Mouse (Mus musculus) MEL (cell line): ENCODE data around the gene Tha1. TPM values are rescaled to one million over a fixed set of nuclear protein-coding genes. Genes with fewer than 3 reads are reported as not detected.

Experiments
- DNase-seq: peaks from one replicate; pipeline ENCODE4 v3.0.0; 2011; ENCODE audit warnings: low read depth, low spot score
- H3K27ac ChIP-seq: 2 replicates; pipeline ENCODE4 v1.5.1; 2012; ENCODE audit warnings: low read depth, mild to moderate bottlenecking, control low read depth, low read length, moderate library complexity; ENCODE audit not compliant: control insufficient read depth
- H3K27me3 ChIP-seq, 2 experiments: fragments of 150-350 bp in 1 of 2; sonication (generic) in 1 of 2; 2 replicates each; pipeline ENCODE4 v1.6.1; 2012; ENCODE audit warnings: low read length in 2 of 2, mild to moderate bottlenecking in 2 of 2, improper control_type of control experiment in 1 of 2, moderate library complexity in 1 of 2; ENCODE audit not compliant: insufficient read depth in 2 of 2, control insufficient read depth in 1 of 2
- H3K36me3 ChIP-seq, 2 experiments: 2 replicates each; pipeline ENCODE4 v1.6.1; 2012 to 2014; ENCODE audit warnings: low read length in 2 of 2, improper control_type of control experiment in 1 of 2, inconsistent platforms in 1 of 2, mild to moderate bottlenecking in 1 of 2; ENCODE audit not compliant: insufficient read depth in 2 of 2, control insufficient read depth in 1 of 2
- H3K4me1 ChIP-seq, 2 experiments: fragments of 150-350 bp in 1 of 2; sonication (generic) in 1 of 2; 2 replicates each; pipeline ENCODE4 v1.6.1; 2012; ENCODE audit warnings: low read length in 2 of 2, improper control_type of control experiment in 1 of 2, mild to moderate bottlenecking in 1 of 2; ENCODE audit not compliant: insufficient read depth in 2 of 2, control insufficient read depth in 1 of 2
- H3K4me3 ChIP-seq, 2 experiments: fragments of 150-350 bp in 1 of 2; sonication (generic) in 1 of 2; 2 replicates each; pipeline ENCODE4 v1.5.1; 2012; ENCODE audit warnings: low read depth in 2 of 2, low read length in 2 of 2, mild to moderate bottlenecking in 2 of 2, moderate library complexity in 2 of 2, control low read depth in 1 of 2, improper control_type of control experiment in 1 of 2; ENCODE audit not compliant: control insufficient read depth in 1 of 2, insufficient read depth in 1 of 2
- H3K79me2 ChIP-seq: 2 replicates; pipeline ENCODE4 v1.6.1; 2012; ENCODE audit warnings: mild to moderate bottlenecking, low read length, moderate library complexity; ENCODE audit not compliant: control insufficient read depth, poor library complexity, insufficient read depth
- H3K9ac ChIP-seq: 2 replicates; pipeline ENCODE4 v1.6.1; 2012; ENCODE audit warnings: low read depth, mild to moderate bottlenecking, control low read depth, low read length, moderate library complexity; ENCODE audit not compliant: control insufficient read depth, poor library complexity, severe bottlenecking
- H3K9me3 ChIP-seq: fragments of 150-350 bp; sonication (generic); replicated peaks from 2 replicates; pipeline ENCODE4 v1.6.1; 2012; ENCODE audit warnings: mild to moderate bottlenecking, low read length, improper control_type of control experiment, moderate library complexity; ENCODE audit not compliant: insufficient read depth
- BHLHE40 ChIP-seq: IDR thresholded peaks from 2 replicates; pipeline ENCODE4 v1.6.1; 2012; ENCODE audit warnings: low read depth, mild to moderate bottlenecking, inconsistent platforms, low read length, improper control_type of control experiment, borderline replicate concordance
- CHD1 ChIP-seq: IDR thresholded peaks from 2 replicates; pipeline ENCODE4 v1.6.1; 2012; ENCODE audit warnings: low read depth, mild to moderate bottlenecking, inconsistent platforms, low read length, improper control_type of control experiment
- CHD2 ChIP-seq: IDR thresholded peaks from 2 replicates; pipeline ENCODE4 v1.6.1; 2011; ENCODE audit warnings: low read length, improper control_type of control experiment
- ELF1 ChIP-seq: IDR thresholded peaks from 2 replicates; pipeline ENCODE4 v1.6.1; 2014; ENCODE audit warnings: low read depth, mild to moderate bottlenecking, inconsistent platforms, low read length, improper control_type of control experiment, moderate library complexity
- JUND ChIP-seq: IDR thresholded peaks from 2 replicates; pipeline ENCODE4 v1.6.1; 2011; ENCODE audit warnings: low read depth, mild to moderate bottlenecking, improper control_type of control experiment, low read length
- KAT2A ChIP-seq: conservative IDR thresholded peaks from 2 replicates; pipeline ENCODE4 v1.6.1; 2012; ENCODE audit warnings: low read depth, low read length, improper control_type of control experiment, inconsistent platforms
- MAFK ChIP-seq: IDR thresholded peaks from 2 replicates; pipeline ENCODE4 v1.6.1; 2011; ENCODE audit warnings: low read depth, mild to moderate bottlenecking, low read length, improper control_type of control experiment, borderline replicate concordance
- MAX ChIP-seq: IDR thresholded peaks from 2 replicates; pipeline ENCODE4 v1.6.1; 2011; ENCODE audit warnings: low read length, improper control_type of control experiment
- MAZ ChIP-seq: IDR thresholded peaks from 2 replicates; pipeline ENCODE4 v1.6.1; 2012; ENCODE audit warnings: low read depth, mild to moderate bottlenecking, inconsistent platforms, low read length, improper control_type of control experiment
- MYB ChIP-seq: IDR thresholded peaks from 2 replicates; pipeline ENCODE4 v1.6.1; 2011; ENCODE audit warnings: mild to moderate bottlenecking, low read depth, low read length, improper control_type of control experiment
- NELFE ChIP-seq: IDR thresholded peaks from 2 replicates; pipeline ENCODE4 v1.6.1; 2011; ENCODE audit warnings: low read depth, low read length, improper control_type of control experiment
- NRF1 ChIP-seq: IDR thresholded peaks from 2 replicates; pipeline ENCODE4 v1.6.1; 2014; ENCODE audit warnings: low read depth, mild to moderate bottlenecking, inconsistent platforms, low read length, improper control_type of control experiment, moderate library complexity; ENCODE audit not compliant: poor library complexity, insufficient read depth, severe bottlenecking
- POLR2A ChIP-seq, 2 experiments: IDR thresholded peaks; 2 replicates each; pipeline ENCODE4 v1.6.1; 2011 to 2012; ENCODE audit warnings: low read length in 2 of 2, mild to moderate bottlenecking in 2 of 2, control low read depth in 1 of 2, improper control_type of control experiment in 1 of 2, low read depth in 1 of 2, moderate library complexity in 1 of 2; ENCODE audit not compliant: control insufficient read depth in 1 of 2, insufficient read depth in 1 of 2, poor library complexity in 1 of 2
- POLR2AphosphoS2 ChIP-seq: IDR thresholded peaks from 2 replicates; pipeline ENCODE4 v1.6.1; 2011; ENCODE audit warnings: low read length, improper control_type of control experiment
- POLR2AphosphoS5 ChIP-seq: IDR thresholded peaks from 2 replicates; pipeline ENCODE4 v1.6.1; 2012; ENCODE audit warnings: low read depth, borderline replicate concordance, mild to moderate bottlenecking, inconsistent platforms, low read length, moderate library complexity, mixed read lengths
- RAD21 ChIP-seq: IDR thresholded peaks from 2 replicates; pipeline ENCODE4 v1.6.1; 2011; ENCODE audit warnings: mild to moderate bottlenecking, low read depth, low read length, improper control_type of control experiment
- RCOR1 ChIP-seq: IDR thresholded peaks from 2 replicates; pipeline ENCODE4 v1.6.1; 2012; ENCODE audit warnings: low read depth, mild to moderate bottlenecking, inconsistent platforms, low read length, improper control_type of control experiment
- TAL1 ChIP-seq: IDR thresholded peaks from 2 replicates; pipeline ENCODE4 v1.6.1; 2012; ENCODE audit warnings: mild to moderate bottlenecking, inconsistent platforms, low read length, moderate library complexity, mixed read lengths
- UBTF ChIP-seq: IDR thresholded peaks from 2 replicates; pipeline ENCODE4 v1.6.1; 2012; ENCODE audit warnings: low read depth, mild to moderate bottlenecking, inconsistent platforms, low read length, improper control_type of control experiment, moderate library complexity, borderline replicate concordance; ENCODE audit not compliant: insufficient read depth
- ZMIZ1 ChIP-seq: IDR thresholded peaks from 2 replicates; pipeline ENCODE4 v1.6.1; 2012; ENCODE audit warnings: low read depth, mild to moderate bottlenecking, inconsistent platforms, low read length, improper control_type of control experiment, moderate library complexity
- ZNF384 ChIP-seq: IDR thresholded peaks from 2 replicates; pipeline ENCODE4 v1.6.1; 2012; ENCODE audit warnings: low read depth, mild to moderate bottlenecking, inconsistent platforms, low read length, improper control_type of control experiment
- polyA plus RNA-seq, 2 experiments: library from polyadenylated mRNA; stranded (reverse) in 1 of 2; unstranded in 1 of 2; fragments of >175 nt in 1 of 2; fragments of >200 nt in 1 of 2; gene quantifications; 2 replicates each; pipeline versions ENCODE4 v1.2.1 to v1.2.4; 2012; ENCODE audit warnings: low replicate concordance in 2 of 2, low read depth in 1 of 2; ENCODE audit not compliant: insufficient read length in 2 of 2, insufficient read depth in 1 of 2, missing spikeins in 1 of 2
- total RNA-seq: library from RNA; depleted of rRNA; stranded (reverse); fragments of 300-350 nt; gene quantifications from 2 replicates; pipeline ENCODE4 v1.2.3, GENCODE M21; 2012

Gene Tha1
- total and polyA plus RNA-seq, 3 experiments = 0.12 TPM; not detected in 2

- no peak for TF ChIP-seq MYB
- TF ChIP-seq ELF1 = no peak
- TF ChIP-seq MAZ = no peak
- no peak for TF ChIP-seq MAFK
- no peak for TF ChIP-seq JUND
- no peak for TF ChIP-seq RCOR1
- no peak for TF ChIP-seq NRF1
- no peak for TF ChIP-seq ZNF384
- no peak for TF ChIP-seq POLR2AphosphoS5
- no peak for TF ChIP-seq TAL1
- TF ChIP-seq BHLHE40 = no peak
- TF ChIP-seq KAT2A = no peak
- no peak for TF ChIP-seq POLR2AphosphoS2
- TF ChIP-seq CHD2 = no peak
- TF ChIP-seq NELFE = no peak
- Histone ChIP-seq H3K9me3 (no peaks in the 10 kb centered on the region), H3K27me3 (no peaks in the 10 kb centered on the region), H3K9ac (peak overlapping the region; percentile 38), H3K4me3 (peak overlapping the region in 1 of 2 experiments; percentile 27; a peak in 2 of 4 replicates), H3K27ac (no peak overlapping the region), H3K36me3 (peaks cover 0 to 46% of the 10 kb centered on the region in 2 experiments; a peak in 2 of 4 replicates), H3K79me2 (peaks cover 24% of the 10 kb centered on the region), H3K4me1 (peaks cover 23 to 67% of the 10 kb centered on the region in 2 experiments)
- no peak for DNase-seq
Measured at GRCm38 (mm10) chr11:117827386-117827785, 45.9 kb downstream of the Tha1 start.

- H3K4me3 ChIP-seq = no peak overlapping the region
- H3K36me3 ChIP-seq = peaks cover 0 to 46% of the 10 kb centered on the region in 2 experiments; a peak in 2 of 4 replicates
- no peak for DNase-seq
- H3K27ac ChIP-seq = no peak overlapping the region
- H3K4me1 ChIP-seq = peaks cover 23 to 67% of the 10 kb centered on the region in 2 experiments
- no peaks in the 10 kb centered on the region for H3K27me3 ChIP-seq
- peaks cover 24% of the 10 kb centered on the region for H3K79me2 ChIP-seq
- no peak overlapping the region for H3K9ac ChIP-seq
- H3K9me3 ChIP-seq = no peaks in the 10 kb centered on the region
- TF ChIP-seq TAL1 (no peak), MAX (0 out of 2 replicates have a peak, but pooled peaks have one; percentile 21), POLR2A (IDR thresholded peaks at IDR 0.05; ENCODE audit: control insufficient read depth in 1 of 2, insufficient read depth in 1 of 2, low read depth in 1 of 2, low read length in 2 of 2, poor library complexity in 1 of 2) (no peak), NRF1 (no peak), ZMIZ1 (no peak), UBTF (no peak), CHD1 (no peak), ZNF384 (0 out of 2 replicates have a peak, but pooled peaks have one; percentile 7), RAD21 (no peak), NELFE (no peak)
Measured at GRCm38 (mm10) chr11:117826916-117827315, 46.4 kb downstream of the Tha1 start.
